Mouse (Mus musculus) CH12.LX (cell line): ENCODE measurements at regions not wholly inside any gene's neighbourhood (a gene's known extent, or its start where the extent isn't known, plus 50 kb on each side); places are given as distances from the start of the nearest gene placed in this dataset.

Experiments
- DNase-seq: peaks from one replicate; pipeline ENCODE4 v3.0.0-alpha.2; 2013; ENCODE audit errors: extremely low read depth
- H3K27ac ChIP-seq: 2 replicates; pipeline ENCODE4 v1.5.1; 2012; ENCODE audit warnings: low read depth, mild to moderate bottlenecking, control low read depth, moderate library complexity; ENCODE audit not compliant: insufficient read depth
- H3K27me3 ChIP-seq: replicated peaks from 2 replicates; pipeline ENCODE3; 2012; ENCODE audit warnings: inconsistent platforms
- H3K36me3 ChIP-seq, 2 experiments: replicated peaks in 1 of 2; 2 replicates each; pipeline versions ENCODE3 to v1.6.1; 2012; ENCODE audit warnings: inconsistent platforms in 1 of 2, low read length in 1 of 2, mild to moderate bottlenecking in 1 of 2, mixed read lengths in 1 of 2, moderate library complexity in 1 of 2; ENCODE audit not compliant: control insufficient read depth in 1 of 2, insufficient read depth in 1 of 2
- H3K4me1 ChIP-seq, 2 experiments: 2 replicates each; pipeline ENCODE4 v1.6.1; 2012; ENCODE audit warnings: inconsistent platforms in 1 of 2, moderate library complexity in 1 of 2; ENCODE audit not compliant: insufficient read depth in 2 of 2, control insufficient read depth in 1 of 2
- H3K4me2 ChIP-seq: 2 replicates; pipeline ENCODE4 v1.6.1; 2012; ENCODE audit warnings: low read depth, mild to moderate bottlenecking, control low read depth; ENCODE audit not compliant: poor library complexity, insufficient read depth, severe bottlenecking
- H3K4me3 ChIP-seq, 3 experiments: fragments of 150-350 bp in 1 of 3; sonication (generic) in 1 of 3; replicated peaks in 1 of 3; 2 replicates each; pipeline versions ENCODE3 to v1.5.1; 2011 to 2012; ENCODE audit warnings: low read depth in 2 of 3, low read length in 2 of 3, mild to moderate bottlenecking in 2 of 3, moderate library complexity in 2 of 3, control low read depth in 1 of 3, improper control_type of control experiment in 1 of 3, inconsistent platforms in 1 of 3, mixed read lengths in 1 of 3; ENCODE audit not compliant: poor library complexity in 1 of 3
- H3K79me2 ChIP-seq: replicated peaks from 2 replicates; pipeline ENCODE4 v1.6.1; 2012; ENCODE audit warnings: mild to moderate bottlenecking, moderate library complexity; ENCODE audit not compliant: control insufficient read depth, poor library complexity, insufficient read depth, severe bottlenecking; ENCODE audit errors: extremely low read depth
- H3K9ac ChIP-seq: 2 replicates; pipeline ENCODE4 v1.6.1; 2012; ENCODE audit warnings: low read depth, mild to moderate bottlenecking, control low read depth, moderate library complexity; ENCODE audit not compliant: insufficient read depth
- H3K9me3 ChIP-seq: replicated peaks from 2 replicates; pipeline ENCODE3; 2012; ENCODE audit warnings: low read length, inconsistent platforms, mixed read lengths
- BHLHE40 ChIP-seq: IDR thresholded peaks from 2 replicates; pipeline ENCODE4 v1.6.1; 2011; ENCODE audit warnings: mild to moderate bottlenecking, low read depth, low read length, improper control_type of control experiment
- CHD1 ChIP-seq: IDR thresholded peaks from 2 replicates; pipeline ENCODE4 v1.6.1; 2012; ENCODE audit warnings: low read depth, low read length, improper control_type of control experiment, inconsistent platforms
- CHD2 ChIP-seq: IDR thresholded peaks from 2 replicates; pipeline ENCODE4 v1.6.1; 2011; ENCODE audit warnings: low read length, improper control_type of control experiment
- CTCF ChIP-seq, 2 experiments: IDR thresholded peaks in 1 of 2; conservative IDR thresholded peaks in 1 of 2; 2 replicates each; pipeline ENCODE4 v1.5.1; 2011 to 2012; ENCODE audit warnings: low read depth in 2 of 2, low read length in 2 of 2, improper control_type of control experiment in 1 of 2, inconsistent platforms in 1 of 2, mild to moderate bottlenecking in 1 of 2, moderate library complexity in 1 of 2
- E2F4 ChIP-seq: IDR thresholded peaks from 2 replicates; pipeline ENCODE4 v1.6.1; 2011; ENCODE audit warnings: low read depth, low read length, improper control_type of control experiment; ENCODE audit not compliant: insufficient replicate concordance
- ELF1 ChIP-seq: IDR thresholded peaks from 2 replicates; pipeline ENCODE4 v1.6.1; 2014; ENCODE audit warnings: low read depth, mild to moderate bottlenecking, inconsistent platforms, low read length, improper control_type of control experiment
- ETS1 ChIP-seq: conservative IDR thresholded peaks from 2 replicates; pipeline ENCODE4 v1.6.1; 2012; ENCODE audit warnings: low read depth, mild to moderate bottlenecking, inconsistent platforms, low read length, improper control_type of control experiment, moderate library complexity
- GABPA ChIP-seq: IDR thresholded peaks from 2 replicates; pipeline ENCODE4 v1.6.1; 2012; ENCODE audit warnings: low read depth, low read length, improper control_type of control experiment, inconsistent platforms; ENCODE audit not compliant: insufficient replicate concordance
- HCFC1 ChIP-seq: IDR thresholded peaks from 2 replicates; pipeline ENCODE4 v1.6.1; 2012; ENCODE audit warnings: low read depth, mild to moderate bottlenecking, inconsistent platforms, low read length, improper control_type of control experiment
- IRF4 ChIP-seq: IDR thresholded peaks from 2 replicates; pipeline ENCODE4 v1.6.1; 2014; ENCODE audit warnings: low read depth, mild to moderate bottlenecking, inconsistent platforms, low read length, improper control_type of control experiment
- JUN ChIP-seq: IDR thresholded peaks from 2 replicates; pipeline ENCODE4 v1.6.1; 2011; ENCODE audit warnings: low read depth, mild to moderate bottlenecking, low read length, improper control_type of control experiment, moderate library complexity; ENCODE audit not compliant: insufficient read depth
- JUND ChIP-seq: conservative IDR thresholded peaks from 2 replicates; pipeline ENCODE4 v1.6.1; 2011; ENCODE audit warnings: low read depth, low read length, improper control_type of control experiment
- KAT2A ChIP-seq: IDR thresholded peaks from 2 replicates; pipeline ENCODE4 v1.6.1; 2012; ENCODE audit warnings: low read length, improper control_type of control experiment, inconsistent platforms; ENCODE audit not compliant: insufficient replicate concordance
- MAX ChIP-seq: IDR thresholded peaks from 2 replicates; pipeline ENCODE4 v1.6.1; 2011; ENCODE audit warnings: low read length, improper control_type of control experiment
- MEF2A ChIP-seq: IDR thresholded peaks from 2 replicates; pipeline ENCODE4 v1.6.1; 2014; ENCODE audit warnings: low read depth, mild to moderate bottlenecking, inconsistent platforms, low read length, improper control_type of control experiment, borderline replicate concordance
- MXI1 ChIP-seq: IDR thresholded peaks from 2 replicates; pipeline ENCODE4 v1.6.1; 2011; ENCODE audit warnings: mild to moderate bottlenecking, low read depth, low read length, improper control_type of control experiment
- MYC ChIP-seq: IDR thresholded peaks from 2 replicates; pipeline ENCODE4 v1.6.1; 2011; ENCODE audit warnings: low read depth, mild to moderate bottlenecking, improper control_type of control experiment, low read length
- NELFE ChIP-seq: IDR thresholded peaks from 2 replicates; pipeline ENCODE4 v1.6.1; 2011; ENCODE audit warnings: low read depth, low read length, improper control_type of control experiment
- PAX5 ChIP-seq: IDR thresholded peaks from 2 replicates; pipeline ENCODE4 v1.6.1; 2012; ENCODE audit warnings: low read length, inconsistent platforms, mixed read lengths
- POLR2AphosphoS2 ChIP-seq: IDR thresholded peaks from 2 replicates; pipeline ENCODE4 v1.6.1; 2011; ENCODE audit warnings: low read depth, low read length, improper control_type of control experiment
- RAD21 ChIP-seq: IDR thresholded peaks from 2 replicates; pipeline ENCODE4 v1.6.1; 2011; ENCODE audit warnings: low read depth, mild to moderate bottlenecking, low read length, improper control_type of control experiment, moderate library complexity
- RCOR1 ChIP-seq: conservative IDR thresholded peaks from 2 replicates; pipeline ENCODE4 v1.6.1; 2012; ENCODE audit warnings: low read depth, mild to moderate bottlenecking, inconsistent platforms, low read length, improper control_type of control experiment
- SIN3A ChIP-seq: IDR thresholded peaks from 2 replicates; pipeline ENCODE4 v1.6.1; 2012; ENCODE audit warnings: low read length, improper control_type of control experiment, inconsistent platforms
- TBP ChIP-seq: conservative IDR thresholded peaks from 2 replicates; pipeline ENCODE4 v1.6.1; 2011; ENCODE audit warnings: low read depth, low read length, improper control_type of control experiment
- TCF12 ChIP-seq: IDR thresholded peaks from 2 replicates; pipeline ENCODE4 v1.6.1; 2014; ENCODE audit warnings: low read depth, mild to moderate bottlenecking, inconsistent platforms, low read length, improper control_type of control experiment
- USF1 ChIP-seq: IDR thresholded peaks from 2 replicates; pipeline ENCODE4 v1.6.1; 2014; ENCODE audit warnings: low read depth, mild to moderate bottlenecking, inconsistent platforms, low read length, improper control_type of control experiment
- ZC3H11A ChIP-seq: IDR thresholded peaks from 2 replicates; pipeline ENCODE4 v1.6.1; 2012; ENCODE audit warnings: low read depth, mild to moderate bottlenecking, inconsistent platforms, low read length, improper control_type of control experiment
- ZKSCAN1 ChIP-seq: IDR thresholded peaks from 2 replicates; pipeline ENCODE4 v1.6.1; 2012; ENCODE audit warnings: low read depth, inconsistent platforms, low read length, improper control_type of control experiment, borderline replicate concordance
- ZNF384 ChIP-seq: IDR thresholded peaks from 2 replicates; pipeline ENCODE4 v1.6.1; 2012; ENCODE audit warnings: low read depth, low read length, improper control_type of control experiment, inconsistent platforms
- dilution Hi-C: fragments of 300-500 bp; cut with MboI; formaldehyde crosslinking; loops from 2 replicates; pipeline ENCODE4 v1.14.3; 2020; ENCODE audit warnings: low sequenced_read_pairs; ENCODE audit not compliant: extremely low pct_unique_long_range_greater_than_20kb, extremely low pct_ligation_motif_present
- in situ Hi-C: fragments of 300-500 bp; cut with MboI; formaldehyde crosslinking; loops from 3 replicates; pipeline ENCODE4 v1.14.3; 2019; ENCODE audit warnings: low sequenced_read_pairs, low pct_ligation_motif_present, low pct_unique_long_range_greater_than_20kb, mixed read lengths

GRCm38 (mm10) chr17:76125260-76125659 is 573.5 kb upstream of the Fam98a start:
- H3K36me3 ChIP-seq = no peaks in the 10 kb centered on the region
- no peaks in the 10 kb centered on the region for H3K27me3 ChIP-seq
- no peak overlapping the region for H3K4me3 ChIP-seq
- in situ Hi-C loops = no loop called here
- H3K9me3 ChIP-seq = no peaks in the 10 kb centered on the region
- TF ChIP-seq TCF12 (no peak), JUND (no peak), CTCF (conservative IDR thresholded peaks at IDR 0.05 in 1 of 2, IDR thresholded peaks at IDR 0.05 in 1 of 2; ENCODE audit: low read depth in 2 of 2, low read length in 2 of 2) (no peak), SIN3A (no peak), RCOR1 (no peak), ZNF384 (no peak), ETS1 (no peak), ELF1 (no peak), MAX (no peak), TBP (no peak), POLR2AphosphoS2 (no peak), KAT2A (no peak), RAD21 (no peak), CHD1 (no peak), GABPA (no peak), HCFC1 (no peak), BHLHE40 (no peak), E2F4 (no peak)
- TF ChIP-seq, all 38 proteins: peak for 0
- DNase-seq = no peak
- no peak overlapping the region for H3K9ac ChIP-seq
- no peaks in the 10 kb centered on the region for H3K79me2 ChIP-seq
- peaks cover 0 to 5% of the 10 kb centered on the region in 2 experiments; a peak in 1 of 4 replicates for H3K4me1 ChIP-seq
- no peak overlapping the region for H3K27ac ChIP-seq
- dilution Hi-C loops = no loop called here
- no peak overlapping the region for H3K4me2 ChIP-seq

GRCm38 (mm10) chr17:76111315-76112195 is 559.8 kb upstream of the Fam98a start:
- no peak for DNase-seq
- H3K79me2 ChIP-seq = no peaks in the 10 kb centered on the region
- peaks cover 0 to 10% of the 10 kb centered on the region in 2 experiments; a peak in 1 of 4 replicates for H3K4me1 ChIP-seq
- dilution Hi-C loops = no loop called here
- no peak overlapping the region for H3K4me2 ChIP-seq
- no peak overlapping the region for H3K27ac ChIP-seq
- no peak overlapping the region for H3K9ac ChIP-seq
- in situ Hi-C loops = no loop called here
- TF ChIP-seq ZC3H11A (no peak), ZKSCAN1 (no peak), CTCF (conservative IDR thresholded peaks at IDR 0.05 in 1 of 2, IDR thresholded peaks at IDR 0.05 in 1 of 2; ENCODE audit: low read depth in 2 of 2, low read length in 2 of 2) (no peak), MAX (no peak), JUN (no peak), CHD2 (no peak), GABPA (no peak), NELFE (no peak), JUND (no peak), KAT2A (no peak), SIN3A (no peak), E2F4 (no peak), USF1 (no peak), IRF4 (no peak), HCFC1 (no peak), RCOR1 (no peak), MYC (no peak), PAX5 (no peak), MEF2A (no peak), MXI1 (no peak)
- no peaks in the 10 kb centered on the region for H3K27me3 ChIP-seq
- H3K36me3 ChIP-seq = no peaks in the 10 kb centered on the region
- no peak overlapping the region for H3K4me3 ChIP-seq
- no peaks in the 10 kb centered on the region for H3K9me3 ChIP-seq
